Mouse (Mus musculus) bone marrow, adult 2 months (tissue): ENCODE results near the gene Lsamp. TPM values are rescaled to one million over a fixed set of nuclear protein-coding genes. Genes with fewer than 3 reads are reported as not detected.

Experiments used
- H3K27ac ChIP-seq: fragments of 200-500 bp; 2 replicates; pipeline ENCODE4 v1.5.1; 2012; ENCODE audit warnings: low read depth, mild to moderate bottlenecking, control low read depth, inconsistent platforms, low read length; ENCODE audit not compliant: control insufficient read depth, poor library complexity, insufficient read depth
- H3K4me1 ChIP-seq: fragments of 200-500 bp; 2 replicates; pipeline ENCODE4 v1.6.1; 2011; ENCODE audit warnings: low read length; ENCODE audit not compliant: control insufficient read depth, insufficient read depth
- H3K4me3 ChIP-seq: fragments of 200-500 bp; replicated peaks from 2 replicates; pipeline ENCODE3; 2011; ENCODE audit warnings: mild to moderate bottlenecking, low read depth, low read length, control low read depth; ENCODE audit not compliant: control insufficient read depth
- CTCF ChIP-seq: fragments of 200-500 bp; IDR thresholded peaks from 2 replicates; pipeline ENCODE4 v1.5.1; 2011; ENCODE audit warnings: low read length, control low read depth; ENCODE audit not compliant: control insufficient read depth, insufficient read depth
- POLR2A ChIP-seq: fragments of 200-500 bp; IDR thresholded peaks from 2 replicates; pipeline ENCODE4 v1.6.1; 2011; ENCODE audit warnings: low read depth, mild to moderate bottlenecking, control low read depth, low read length, borderline replicate concordance; ENCODE audit not compliant: control insufficient read depth
- WGBS: fragments of 180-500 bp; shearing (Covaris S2); methylation state at CpG from one replicate; pipeline ENCODE4 v1.1.7; 2018; 5-methylcytosine and 5-hydroxymethylcytosine counted together
- polyA plus RNA-seq: library from polyadenylated mRNA; stranded (reverse); fragments of >200 nt; gene quantifications from 2 replicates; pipeline ENCODE4 v1.2.4, GENCODE M21; 2011; ENCODE audit warnings: low replicate concordance; ENCODE audit not compliant: missing spikeins, insufficient read depth, insufficient read length

The Lsamp gene
- polyA plus RNA-seq, 1 experiment: not detected

GRCm38 (mm10) chr16:41623871-41624270, 1639.7 kb downstream of the Lsamp start:
- no peak for TF ChIP-seq CTCF
- Histone ChIP-seq H3K4me1 (no peaks in the 10 kb centered on the region), H3K4me3 (no peak overlapping the region), H3K27ac (no peak overlapping the region)
- WGBS: 71% methylated on average over 1 of the region's 1 CpGs

GRCm38 (mm10) chr16:41633898-41634297, 1649.7 kb downstream of the Lsamp start:
- H3K4me1 ChIP-seq: no peaks in the 10 kb centered on the region
- H3K4me3 ChIP-seq: no peak overlapping the region
- H3K27ac ChIP-seq: no peak overlapping the region
- WGBS: 59% methylated on average over 2 of the region's 2 CpGs
- no peak for TF ChIP-seq POLR2A
- TF ChIP-seq CTCF: no peak

- WGBS: 79% methylated on average over 2 of the region's 2 CpGs
- Histone ChIP-seq H3K27ac (no peak overlapping the region), H3K4me1 (no peaks in the 10 kb centered on the region), H3K4me3 (no peak overlapping the region)
- TF ChIP-seq CTCF: no peak
- TF ChIP-seq POLR2A: no peak
Measured at GRCm38 (mm10) chr16:41640876-41641275, 1656.7 kb downstream of the Lsamp start.

GRCm38 (mm10) chr16:41653261-41653660, 1669.1 kb downstream of the Lsamp start:
- H3K4me3 ChIP-seq: no peak overlapping the region
- H3K27ac ChIP-seq: no peak overlapping the region
- TF ChIP-seq CTCF: no peak
- no peaks in the 10 kb centered on the region for H3K4me1 ChIP-seq
- 67% methylated on average over 2 of the region's 2 CpGs for WGBS

GRCm38 (mm10) chr16:41674316-41675038, 1690.3 kb downstream of the Lsamp start:
- Histone ChIP-seq H3K4me3 (no peak overlapping the region), H3K27ac (no peak overlapping the region), H3K4me1 (no peaks in the 10 kb centered on the region)
- WGBS: 71% methylated on average over 2 of the region's 2 CpGs
- TF ChIP-seq POLR2A (no peak), CTCF (no peak)

- WGBS: 75% methylated on average over 3 of the region's 3 CpGs
- no peak overlapping the region for H3K4me3 ChIP-seq
- no peak for TF ChIP-seq POLR2A
- no peak for TF ChIP-seq CTCF
Measured at GRCm38 (mm10) chr16:41675774-41676173, 1691.6 kb downstream of the Lsamp start.

GRCm38 (mm10) chr16:41692435-41692834, 1708.3 kb downstream of the Lsamp start:
- H3K27ac ChIP-seq: no peak overlapping the region
- TF ChIP-seq POLR2A (no peak), CTCF (no peak)
- H3K4me3 ChIP-seq: no peak overlapping the region
- no peaks in the 10 kb centered on the region for H3K4me1 ChIP-seq

More at GRCm38 (mm10) chr16:41675774-41676173, 1691.6 kb downstream of the Lsamp start:
- Histone ChIP-seq H3K4me1 (no peaks in the 10 kb centered on the region), H3K27ac (no peak overlapping the region)

- 86% methylated on average over 5 of the region's 5 CpGs for WGBS
Measured at GRCm38 (mm10) chr16:41701790-41702428, 1717.7 kb downstream of the Lsamp start.

More at GRCm38 (mm10) chr16:41701790-41702428, 1717.7 kb downstream of the Lsamp start:
- Histone ChIP-seq H3K27ac (no peak overlapping the region), H3K4me3 (no peak overlapping the region), H3K4me1 (no peaks in the 10 kb centered on the region)
- TF ChIP-seq POLR2A (no peak), CTCF (no peak)
